Mouse (Mus musculus) liver, postnatal 0 days (tissue): ENCODE data around the gene Irf2bpl.

Experiments used
- CTCF ChIP-seq: sonication (generic); IDR thresholded peaks from 2 replicates; pipeline ENCODE4 v1.5.1; 2016; ENCODE audit warnings: antibody characterized with exemption, low read depth
- EP300 ChIP-seq: IDR thresholded peaks from 2 replicates; pipeline ENCODE4 v1.6.1; 2016; ENCODE audit warnings: antibody characterized with exemption, low read depth, mild to moderate bottlenecking

DNA sequence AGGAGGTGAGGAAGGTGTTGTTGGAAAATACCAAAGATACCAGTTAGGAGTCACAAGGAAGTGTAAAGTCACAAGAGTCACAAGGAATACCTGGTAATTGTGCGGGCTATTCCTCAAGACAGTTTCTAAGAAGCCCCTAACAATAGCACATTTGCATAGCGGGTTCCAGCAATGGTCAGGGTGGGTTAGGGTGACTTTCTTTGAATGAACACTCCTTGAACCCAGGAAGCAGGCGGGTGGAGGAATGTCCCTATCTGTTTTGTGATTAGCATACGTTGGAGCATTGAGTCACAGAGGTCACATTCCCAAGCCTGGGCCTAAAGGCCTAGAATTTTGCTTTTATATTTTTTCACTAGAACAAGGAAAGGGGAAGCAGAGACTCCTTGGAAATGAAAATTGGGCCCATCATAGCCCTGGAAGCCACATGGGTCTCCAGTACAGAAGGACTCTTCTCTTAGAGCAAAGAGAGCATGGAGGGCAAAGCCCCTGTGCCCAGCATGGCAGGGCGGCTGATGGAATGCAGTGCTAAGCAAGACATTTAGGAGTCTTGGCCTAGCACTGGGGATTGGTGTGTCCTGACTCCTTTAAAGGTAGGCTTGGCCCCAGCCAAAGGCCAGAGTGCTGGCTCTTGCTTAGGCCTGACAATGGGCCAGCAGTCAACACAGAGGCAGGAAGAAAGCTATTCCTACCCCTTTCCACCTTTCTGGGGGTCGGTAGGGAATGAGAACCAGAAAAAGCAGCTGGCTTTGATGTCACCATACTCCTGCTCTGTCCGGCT is 32.4 kb upstream of the Irf2bpl start:
- TF ChIP-seq EP300 (no peak), CTCF (no peak)
